Mouse (Mus musculus) liver, embryonic 14.5 days (tissue): ENCODE results near the gene Ust. TPM values are rescaled to one million over a fixed set of nuclear protein-coding genes. Genes with fewer than 3 reads are reported as not detected.

ENCODE experiments used
- ATAC-seq: fragments of 200-750 bp; cut with Nextera tagmentation; 2 replicates; pipeline ENCODE4 v1.8.0; 2017; ENCODE audit warnings: moderate number of reproducible peaks, mild to moderate bottlenecking, moderate library complexity; ENCODE audit not compliant: insufficient read depth
- DNase-seq, 3 experiments: peaks; one replicate each; pipeline ENCODE4 v3.0.0-alpha.2; 2012 to 2013; ENCODE audit warnings: low read depth in 3 of 3, low spot score in 3 of 3
- H3K27ac ChIP-seq: fragments of 300-500 bp; sonication (generic); 2 replicates; pipeline ENCODE4 v1.5.1; 2014; ENCODE audit warnings: moderate library complexity, mild to moderate bottlenecking, control low read depth, inconsistent platforms
- H3K27me3 ChIP-seq: fragments of 300-500 bp; sonication (generic); 2 replicates; pipeline ENCODE4 v1.6.1; 2014; ENCODE audit warnings: mild to moderate bottlenecking, low read length, moderate library complexity; ENCODE audit not compliant: control insufficient read depth, insufficient read depth
- H3K36me3 ChIP-seq: fragments of 300-500 bp; sonication (generic); replicated peaks from 2 replicates; pipeline ENCODE4 v1.6.1; 2014; ENCODE audit warnings: low read depth; ENCODE audit not compliant: control insufficient read depth, insufficient read depth
- H3K4me1 ChIP-seq, 2 experiments: fragments of 200-500 bp in 1 of 2; fragments of 300-500 bp in 1 of 2; sonication (generic) in 1 of 2; replicated peaks; 2 replicates each; pipeline ENCODE4 v1.6.1; 2012 to 2014; ENCODE audit warnings: antibody characterized with exemption in 1 of 2, inconsistent platforms in 1 of 2, low read length in 1 of 2; ENCODE audit not compliant: control insufficient read depth in 2 of 2, insufficient read depth in 2 of 2
- H3K4me2 ChIP-seq: fragments of 300-500 bp; sonication (generic); 2 replicates; pipeline ENCODE4 v1.6.1; 2014; ENCODE audit warnings: low read depth, mild to moderate bottlenecking, control low read depth, moderate library complexity
- H3K4me3 ChIP-seq, 2 experiments: fragments of 200-500 bp in 1 of 2; fragments of 300-500 bp in 1 of 2; sonication (generic) in 1 of 2; 2 replicates each; pipeline ENCODE4 v1.5.1; 2012 to 2014; ENCODE audit warnings: low read depth in 2 of 2, low read length in 2 of 2, mild to moderate bottlenecking in 2 of 2, control low read depth in 1 of 2, inconsistent platforms in 1 of 2, moderate library complexity in 1 of 2; ENCODE audit not compliant: insufficient read depth in 1 of 2
- H3K9ac ChIP-seq: fragments of 300-500 bp; sonication (generic); replicated peaks from 2 replicates; pipeline ENCODE4 v1.6.1; 2014; ENCODE audit warnings: mild to moderate bottlenecking, control low read depth, moderate library complexity
- H3K9me3 ChIP-seq: fragments of 300-500 bp; sonication (generic); 2 replicates; pipeline ENCODE4 v1.6.1; 2016; ENCODE audit warnings: low read length, mixed read lengths; ENCODE audit not compliant: control insufficient read depth
- CTCF ChIP-seq: IDR thresholded peaks from 2 replicates; pipeline ENCODE4 v1.5.1; 2016; ENCODE audit warnings: antibody characterized with exemption, low read depth, control low read depth
- EP300 ChIP-seq: IDR thresholded peaks from 2 replicates; pipeline ENCODE4 v1.6.1; 2016; ENCODE audit warnings: antibody characterized with exemption, low read depth
- WGBS: fragments of 180-500 bp; shearing (Covaris S2); extraction: QIAGEN DNeasy Blood & Tissue Kit; methylation state at CpG from one replicate; pipeline ENCODE4 v1.1.7; 2014; ENCODE audit not compliant: insufficient replicate concordance; 5-methylcytosine and 5-hydroxymethylcytosine counted together
- polyA plus RNA-seq, 2 experiments: library from polyadenylated mRNA; depleted of rRNA in 1 of 2; stranded (reverse) in 1 of 2; unstranded in 1 of 2; fragments of >200 nt; fragmentation: Nextera tagmentation in 1 of 2; extraction: Ambion mirVana in 1 of 2; gene quantifications; 2 replicates each; pipeline versions ENCODE4 v1.2.1 to v1.2.3; 2012 to 2014

Gene Ust
- polyA plus RNA-seq, 2 experiments: 0.30 to 0.42 TPM

- 47% methylated on average over 2 of the region's 2 CpGs for WGBS
- no peaks in the 10 kb centered on the region for H3K36me3 ChIP-seq
- H3K27me3 ChIP-seq: no peaks in the 10 kb centered on the region
- TF ChIP-seq CTCF (no peak), EP300 (no peak)
- no peak overlapping the region for H3K9ac ChIP-seq
- no peak overlapping the region for H3K27ac ChIP-seq
- DNase-seq (no peak), ATAC-seq (no peak)
- H3K4me3 ChIP-seq: no peak overlapping the region
- no peaks in the 10 kb centered on the region for H3K9me3 ChIP-seq
- no peaks in the 10 kb centered on the region for H3K4me1 ChIP-seq
- H3K4me2 ChIP-seq: no peak overlapping the region
These were observed 294.0 kb downstream of the Ust start for GRCm38 (mm10) chr10:8224641-8225040.

GRCm38 (mm10) chr10:8224046-8224445 lies 294.6 kb downstream of the Ust start:
- no peak for ATAC-seq
- H3K9me3 ChIP-seq: no peaks in the 10 kb centered on the region

GRCm38 (mm10) chr10:8216946-8217345 lies 301.7 kb downstream of the Ust start:
- Histone ChIP-seq H3K4me2 (no peak overlapping the region), H3K4me3 (no peak overlapping the region), H3K9ac (no peak overlapping the region), H3K36me3 (no peaks in the 10 kb centered on the region), H3K4me1 (peaks cover 0 to 9% of the 10 kb centered on the region in 2 experiments; a peak in 2 of 4 replicates), H3K9me3 (no peaks in the 10 kb centered on the region), H3K27ac (no peak overlapping the region), H3K27me3 (no peaks in the 10 kb centered on the region)
- no peak for TF ChIP-seq EP300
- no peak for TF ChIP-seq CTCF
- no peak for DNase-seq
- no peak for ATAC-seq
- 49% methylated on average over 8 of the region's 8 CpGs for WGBS

More at GRCm38 (mm10) chr10:8224046-8224445, 294.6 kb downstream of the Ust start:
- TF ChIP-seq CTCF (no peak), EP300 (no peak)
- Histone ChIP-seq H3K4me3 (no peak overlapping the region), H3K4me1 (no peaks in the 10 kb centered on the region), H3K9ac (no peak overlapping the region), H3K4me2 (no peak overlapping the region), H3K27ac (no peak overlapping the region), H3K27me3 (no peaks in the 10 kb centered on the region), H3K36me3 (no peaks in the 10 kb centered on the region)
- 61% methylated on average over 8 of the region's 8 CpGs for WGBS
- DNase-seq: no peak

DNA sequence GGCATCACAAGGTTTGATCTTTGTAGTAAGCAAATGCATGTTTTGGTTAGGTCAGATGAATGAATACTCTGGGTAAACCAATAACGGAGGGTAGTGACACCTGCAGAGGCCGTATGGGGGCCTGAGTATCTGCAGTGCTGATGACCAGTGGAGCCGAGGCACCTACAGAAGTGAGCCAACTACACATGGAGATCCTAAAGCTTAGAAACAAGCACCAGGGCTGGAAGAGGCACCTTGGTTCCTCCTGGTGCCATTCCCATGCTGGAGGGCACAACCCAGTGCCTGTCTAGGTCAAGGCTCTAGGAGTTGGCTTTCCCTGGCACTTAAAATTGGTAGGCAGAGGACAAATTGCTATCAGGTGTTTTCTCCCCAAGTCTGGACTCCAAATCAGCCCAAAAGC lies 303.4 kb downstream of the Ust start:
- Histone ChIP-seq H3K9ac (no peak overlapping the region), H3K27ac (no peak overlapping the region), H3K4me2 (no peak overlapping the region), H3K9me3 (no peaks in the 10 kb centered on the region), H3K4me3 (no peak overlapping the region), H3K27me3 (no peaks in the 10 kb centered on the region), H3K36me3 (no peaks in the 10 kb centered on the region), H3K4me1 (peaks cover 0 to 9% of the 10 kb centered on the region in 2 experiments; a peak in 2 of 4 replicates)
- TF ChIP-seq CTCF: no peak
- no peak for TF ChIP-seq EP300
- ATAC-seq (no peak), DNase-seq (no peak)
- WGBS: 63% methylated on average over 3 of the region's 3 CpGs

DNA sequence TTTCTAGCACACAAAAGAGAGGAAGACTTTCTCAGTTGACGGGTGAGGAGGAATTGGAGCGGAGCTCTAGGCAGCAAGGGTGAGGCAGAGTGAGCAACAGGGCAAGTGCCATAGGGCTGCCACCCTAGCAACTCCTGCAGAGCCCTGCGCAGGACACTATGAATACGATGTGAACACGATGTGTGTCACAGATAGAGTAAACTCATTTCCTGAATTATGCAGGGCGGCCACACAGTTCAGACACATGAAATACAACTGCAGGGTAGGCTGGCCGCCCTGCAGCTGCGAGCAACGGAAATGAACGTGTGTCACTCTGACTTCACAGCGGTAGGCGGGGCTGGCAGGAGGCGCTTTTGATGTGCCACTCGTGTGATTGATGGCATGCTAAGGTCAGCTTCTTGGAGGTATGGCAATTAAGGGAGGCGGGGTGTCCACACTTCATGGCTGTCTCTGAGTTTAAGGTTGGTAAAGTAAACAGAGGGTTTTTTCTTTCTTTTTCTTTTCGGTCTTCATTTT lies 304.7 kb downstream of the Ust start:
- DNase-seq (no peak), ATAC-seq (no peak)
- Histone ChIP-seq H3K4me2 (peak overlapping the region; percentile 24; the same call in 1 of the 2 replicates), H3K27ac (no peak overlapping the region), H3K4me3 (no peak overlapping the region), H3K36me3 (no peaks in the 10 kb centered on the region), H3K9me3 (no peaks in the 10 kb centered on the region), H3K27me3 (no peaks in the 10 kb centered on the region), H3K4me1 (peaks cover 0 to 9% of the 10 kb centered on the region in 2 experiments; a peak in 2 of 4 replicates), H3K9ac (no peak overlapping the region)
- 23% methylated on average over 16 of the region's 16 CpGs for WGBS
- TF ChIP-seq EP300 (no peak), CTCF (no peak)
